Mouse (Mus musculus) C2C12 (cell line): ENCODE results near the gene Tnfrsf13c. TPM values are rescaled to one million over a fixed set of nuclear protein-coding genes. Genes with fewer than 3 reads are reported as not detected.

Source experiments
- H3K27me3 ChIP-seq: one replicate; pipeline ENCODE4 v1.6.1; 2011; ENCODE audit not compliant: control insufficient read depth, insufficient read depth, insufficient read length
- H3K36me3 ChIP-seq: one replicate; pipeline ENCODE4 v1.6.1; 2011; ENCODE audit not compliant: control insufficient read depth, insufficient read depth
- H3K4me3 ChIP-seq: one replicate; pipeline ENCODE4 v1.5.1; 2011; ENCODE audit warnings: mild to moderate bottlenecking, control low read depth; ENCODE audit not compliant: poor library complexity, insufficient read depth, severe bottlenecking
- H3K79me2 ChIP-seq: one replicate; pipeline ENCODE4 v1.6.1; 2011; ENCODE audit not compliant: control insufficient read depth, insufficient read depth
- H3K79me3 ChIP-seq: one replicate; pipeline ENCODE4 v1.6.1; 2011; ENCODE audit warnings: low read depth, control low read depth
- H3ac ChIP-seq: one replicate; pipeline ENCODE3; 2011; ENCODE audit warnings: low read depth; ENCODE audit not compliant: control insufficient read depth, insufficient read length
- CEBPB ChIP-seq: IDR thresholded peaks from one replicate; pipeline ENCODE4 v1.6.1; 2011; ENCODE audit warnings: low read depth, mild to moderate bottlenecking, control low read depth, moderate library complexity
- CTCF ChIP-seq: IDR thresholded peaks from one replicate; pipeline ENCODE4 v1.5.1; 2011; ENCODE audit not compliant: control insufficient read depth, insufficient read depth, insufficient read length
- FOSL1 ChIP-seq: IDR thresholded peaks from one replicate; pipeline ENCODE4 v1.8.0; 2011; ENCODE audit warnings: mild to moderate bottlenecking, low read length; ENCODE audit not compliant: poor library complexity, insufficient read depth, severe bottlenecking
- MAX ChIP-seq: IDR thresholded peaks from one replicate; pipeline ENCODE4 v1.6.1; 2011; ENCODE audit warnings: mild to moderate bottlenecking, control low read depth
- MYOD1 ChIP-seq: IDR thresholded peaks from one replicate; pipeline ENCODE4 v1.6.1; 2011; ENCODE audit warnings: low read depth; ENCODE audit not compliant: control insufficient read depth, insufficient read length
- MYOG ChIP-seq: IDR thresholded peaks from one replicate; pipeline ENCODE4 v1.6.1; 2011; ENCODE audit not compliant: control insufficient read depth, insufficient read length; ENCODE audit errors: extremely low read depth
- USF1 ChIP-seq: IDR thresholded peaks from one replicate; pipeline ENCODE4 v1.6.1; 2011; ENCODE audit warnings: low read depth, mild to moderate bottlenecking, control low read depth, moderate library complexity
- polyA plus RNA-seq: library from polyadenylated mRNA; unstranded; fragments of >200 nt; fragmentation: generic; extraction: Trizol; gene quantifications from one replicate; pipeline ENCODE4 v1.2.1, GENCODE M21; 2012; ENCODE audit warnings: missing spikeins

Tnfrsf13c gene
- polyA plus RNA-seq, 1 experiment: 0.16 TPM

DNA sequence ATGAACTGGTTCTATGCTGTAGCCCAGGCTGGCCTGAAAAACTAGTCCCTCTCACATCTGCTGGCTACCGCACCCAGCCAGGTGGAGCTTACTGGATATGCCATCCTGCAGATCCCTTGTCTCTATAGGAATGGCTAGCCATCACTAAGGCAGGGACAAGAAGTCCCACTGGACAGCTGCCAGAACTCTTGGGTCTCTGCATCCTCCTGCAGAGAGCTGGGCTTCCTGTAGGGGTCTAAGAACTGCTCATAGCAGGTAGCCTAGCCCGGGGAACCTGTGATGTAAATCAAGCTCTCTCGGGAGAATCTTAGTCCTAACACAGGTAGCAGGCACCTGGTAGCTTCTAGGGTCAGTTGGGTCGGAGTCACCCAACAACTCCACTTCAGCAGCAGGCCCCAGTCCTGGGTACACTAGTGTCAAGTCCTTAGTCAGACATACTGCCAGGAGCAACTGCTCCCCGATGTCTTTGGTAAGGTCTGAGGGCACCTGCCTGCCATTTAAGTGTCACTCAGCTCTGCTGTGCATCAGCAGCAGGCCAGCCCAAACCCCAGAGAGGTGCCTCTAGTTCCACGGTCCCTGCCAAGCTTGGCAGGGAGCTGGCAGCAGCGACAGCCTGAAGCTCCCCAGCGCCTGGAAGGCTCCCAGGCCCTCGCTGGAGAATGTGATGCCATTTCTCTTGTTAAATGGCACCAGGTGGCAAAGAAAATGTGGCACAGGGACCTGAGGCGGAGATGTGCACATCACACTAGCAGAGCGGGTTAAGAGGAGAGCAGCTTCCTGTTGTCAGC is 7.6 kb upstream of the Tnfrsf13c start:
- no peaks in the 10 kb centered on the region for H3K79me3 ChIP-seq

GRCm38 (mm10) chr15:82231100-82231499 is 6.9 kb upstream of the Tnfrsf13c start:
- H3K27me3 ChIP-seq: no peaks in the 10 kb centered on the region
- TF ChIP-seq CTCF: no peak
- TF ChIP-seq MYOG: no peak
- TF ChIP-seq CEBPB: no peak
- no peak for TF ChIP-seq FOSL1
- no peak for TF ChIP-seq USF1
- TF ChIP-seq MAX: no peak
- TF ChIP-seq MYOD1: no peak
- no peaks in the 10 kb centered on the region for H3K79me3 ChIP-seq
- no peaks in the 10 kb centered on the region for H3K36me3 ChIP-seq
- no peak overlapping the region for H3K4me3 ChIP-seq
- H3K79me2 ChIP-seq: no peaks in the 10 kb centered on the region
- no peak overlapping the region for H3ac ChIP-seq

More for the DNA sequence above, 7.6 kb upstream of the Tnfrsf13c start:
- Histone ChIP-seq H3K27me3 (no peaks in the 10 kb centered on the region), H3K36me3 (no peaks in the 10 kb centered on the region), H3ac (no peak overlapping the region), H3K4me3 (no peak overlapping the region), H3K79me2 (no peaks in the 10 kb centered on the region)
- TF ChIP-seq MAX: no peak
- no peak for TF ChIP-seq USF1
- TF ChIP-seq FOSL1: no peak
- no peak for TF ChIP-seq MYOG
- no peak for TF ChIP-seq CTCF
- TF ChIP-seq MYOD1: no peak
- TF ChIP-seq CEBPB: no peak

GRCm38 (mm10) chr15:82230098-82230611 is 6.0 kb upstream of the Tnfrsf13c start:
- Histone ChIP-seq H3K4me3 (no peak overlapping the region), H3K27me3 (no peaks in the 10 kb centered on the region)
- no peak for TF ChIP-seq MYOD1
- no peak for TF ChIP-seq USF1
- TF ChIP-seq MAX: no peak
- TF ChIP-seq MYOG: no peak
- TF ChIP-seq CTCF: no peak
- no peak for TF ChIP-seq FOSL1
- no peak for TF ChIP-seq CEBPB

GRCm38 (mm10) chr15:82229542-82230045 is 5.4 kb upstream of the Tnfrsf13c start:
- no peaks in the 10 kb centered on the region for H3K36me3 ChIP-seq
- no peak for TF ChIP-seq CEBPB
- TF ChIP-seq USF1: no peak
- TF ChIP-seq MAX: no peak
- TF ChIP-seq MYOG: no peak
- TF ChIP-seq MYOD1: no peak
- no peak for TF ChIP-seq CTCF
- no peak overlapping the region for H3ac ChIP-seq
- H3K79me3 ChIP-seq: no peaks in the 10 kb centered on the region
- no peak overlapping the region for H3K4me3 ChIP-seq
- no peaks in the 10 kb centered on the region for H3K27me3 ChIP-seq
- H3K79me2 ChIP-seq: no peaks in the 10 kb centered on the region

More at GRCm38 (mm10) chr15:82230098-82230611, 6.0 kb upstream of the Tnfrsf13c start:
- Histone ChIP-seq H3K36me3 (no peaks in the 10 kb centered on the region), H3ac (no peak overlapping the region), H3K79me3 (no peaks in the 10 kb centered on the region), H3K79me2 (no peaks in the 10 kb centered on the region)

DNA sequence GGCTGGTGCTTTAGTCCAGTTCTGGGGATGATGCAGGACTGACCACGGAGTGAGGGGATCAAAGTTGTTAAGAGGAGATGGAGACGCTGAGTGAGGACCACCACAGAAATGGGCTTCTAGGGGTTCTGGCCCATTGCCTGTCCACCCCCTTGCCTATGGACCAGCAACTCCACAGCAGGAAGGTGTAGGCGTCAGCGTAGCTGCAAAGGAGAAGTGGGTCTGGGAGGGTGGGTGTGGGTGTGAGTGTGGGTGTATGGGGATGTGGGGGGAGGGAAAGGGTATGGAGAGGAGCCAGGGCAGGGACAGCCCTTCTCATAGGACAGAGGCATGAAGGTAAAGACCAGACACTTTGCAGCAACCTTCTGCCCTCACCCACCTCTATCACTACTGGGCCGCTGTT is 1.6 kb upstream of the Tnfrsf13c start:
- Histone ChIP-seq H3K79me2 (no peaks in the 10 kb centered on the region), H3K36me3 (no peaks in the 10 kb centered on the region), H3K4me3 (no peak overlapping the region), H3ac (no peak overlapping the region), H3K27me3 (peaks cover 5% of the 10 kb centered on the region), H3K79me3 (no peaks in the 10 kb centered on the region)
- TF ChIP-seq CTCF: no peak
- TF ChIP-seq CEBPB: no peak
- TF ChIP-seq MAX: no peak
- TF ChIP-seq USF1: no peak
- no peak for TF ChIP-seq MYOD1
- no peak for TF ChIP-seq MYOG
- no peak for TF ChIP-seq FOSL1
